Mouse (Mus musculus) liver, embryonic 18 days (tissue): Measurements from ENCODE around the gene Tgif2lx2. TPM values are rescaled to one million over a fixed set of nuclear protein-coding genes. Genes with fewer than 3 reads are reported as not detected.

ENCODE experiments used
- polyA plus RNA-seq: library from polyadenylated mRNA; depleted of rRNA; stranded (reverse); fragments of >200 nt; gene quantifications from 2 replicates; pipeline ENCODE4 v1.2.3, GENCODE M21; 2012; rRNA removed

The Tgif2lx2 gene
- not detected in 2 replicates for polyA plus RNA-seq

GRCm38 (mm10) chrX:118426927-118427326 lies at the start of gene Tgif2lx2:
TSS of gene Tgif2lx2 (plus strand) at chrX:118427227.

Other genes starting within 250 kb of the Tgif2lx2 start
- gene Tgif2lx1, start 53.5 kb downstream of the Tgif2lx2 start, polyA plus RNA-seq, result not detected in 2 replicates